Mouse (Mus musculus): Measurements from ENCODE around the gene Pitpnc1.

DNA sequence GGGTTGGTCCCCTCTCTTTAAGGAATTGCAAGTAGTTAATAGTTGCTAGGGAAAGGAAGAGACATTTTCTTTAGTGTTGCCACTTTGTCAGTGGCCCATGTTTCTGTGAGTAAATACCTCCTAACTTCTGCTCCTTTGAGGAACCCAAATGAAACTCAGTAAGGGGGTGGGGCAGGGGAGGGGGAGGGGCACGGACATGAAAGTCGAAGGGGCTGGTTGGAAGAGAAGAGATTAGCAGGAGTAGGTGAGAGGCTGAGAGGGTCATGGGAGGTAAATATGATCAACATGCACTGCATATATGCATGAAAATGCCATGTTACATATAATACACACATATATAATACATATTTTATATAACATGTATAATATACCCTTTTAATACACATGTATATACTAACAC lies 129.7 kb downstream of the Pitpnc1 start:
- TF ChIP-seq EP300 (IDR thresholded peaks at IDR 0.05; ENCODE audit: low read depth) (no peak), CTCF (IDR thresholded peaks at IDR 0.05; ENCODE audit: low read depth) (no peak)
